Mouse (Mus musculus): Measurements from ENCODE around the gene Col27a1. TPM values are rescaled to one million over a fixed set of nuclear protein-coding genes. Genes with fewer than 3 reads are reported as not detected.
A peak's percentile ranks its signal among the peaks of the same experiment; 100 is the strongest.

The Col27a1 gene
- total RNA-seq (2021): 1 to 10 TPM; 3.1 to 3.9 TPM
- long read RNA-seq: 0 reads

- no peak for DNase-seq (ENCODE audit: low spot score in 2 of 2)
These were observed at the start of gene Col27a1 for GRCm38 (mm10) chr4:63213907-63214621. Gene Col27a1 (plus strand): TSS chr4:63214004.

GRCm38 (mm10) chr4:63165636-63166035 is 48.2 kb upstream of the Col27a1 start:
- no peak for DNase-seq (ENCODE audit: low spot score in 2 of 2)

- no peak for DNase-seq (ENCODE audit: low spot score in 2 of 2)
These were observed 47.5 kb upstream of the Col27a1 start for GRCm38 (mm10) chr4:63166323-63166722.

GRCm38 (mm10) chr4:63170061-63170460 is 43.7 kb upstream of the Col27a1 start:
- DNase-seq (ENCODE audit: low spot score in 2 of 2): no peak

- DNase-seq (ENCODE audit: low spot score in 2 of 2): no peak
These were observed 42.7 kb upstream of the Col27a1 start for GRCm38 (mm10) chr4:63171122-63171521.

GRCm38 (mm10) chr4:63171969-63172685 is 41.7 kb upstream of the Col27a1 start, which contains the start of gene Kif12:
Gene Kif12 (minus strand): TSS chr4:63172131.
- no peak for DNase-seq (ENCODE audit: low spot score in 2 of 2)

- peak; percentile 69 to 81 for DNase-seq (ENCODE audit: low spot score in 2 of 2)
These were observed 32.2 kb upstream of the Col27a1 start for GRCm38 (mm10) chr4:63181556-63181955.

- DNase-seq (ENCODE audit: low spot score in 2 of 2): peak; percentile 17 to 24
These were observed 27.4 kb upstream of the Col27a1 start for GRCm38 (mm10) chr4:63186281-63186870.

- DNase-seq (ENCODE audit: low spot score in 2 of 2): no peak
These were observed 22.2 kb upstream of the Col27a1 start for GRCm38 (mm10) chr4:63191641-63192040.

DNA sequence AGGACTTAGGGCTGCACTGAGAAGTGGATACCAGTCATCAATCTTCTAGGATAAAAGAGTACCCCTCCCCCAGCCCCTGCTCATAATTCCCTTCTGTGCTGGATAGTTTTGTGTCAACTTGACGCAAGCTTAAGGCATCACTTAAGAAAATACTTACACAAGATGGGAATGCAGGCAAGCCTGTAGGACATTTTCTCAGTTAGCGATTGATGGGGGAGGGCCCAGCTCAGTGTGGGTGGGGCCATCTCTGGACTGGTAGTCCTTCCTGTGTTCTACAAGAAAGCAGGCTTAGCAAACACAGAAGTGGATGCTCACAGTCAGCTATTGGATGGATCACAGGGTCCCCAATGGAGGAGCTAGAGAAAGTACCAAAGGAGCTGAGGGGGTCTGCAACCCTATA is 19.4 kb upstream of the Col27a1 start:
- DNase-seq (ENCODE audit: low spot score in 2 of 2): no peak

DNA sequence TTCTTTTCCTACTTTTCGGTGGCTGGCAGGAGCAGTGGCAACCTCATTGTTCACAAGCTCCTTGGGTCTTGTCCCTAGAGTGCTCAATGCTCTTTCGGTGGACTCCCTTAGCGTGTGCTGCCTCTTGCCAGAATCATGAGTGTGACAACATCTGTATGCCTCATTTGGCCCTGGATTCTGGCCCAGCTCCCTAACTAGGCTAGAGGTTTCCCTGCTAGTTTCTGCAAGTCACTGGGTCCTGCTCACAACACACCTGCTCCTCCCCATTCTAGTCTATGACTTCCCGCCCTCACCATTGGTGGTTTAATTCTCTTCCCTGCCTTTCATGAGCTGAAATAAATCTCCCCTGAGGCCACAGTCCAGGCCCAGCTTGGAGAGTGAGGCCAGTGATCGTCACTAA is 14.4 kb upstream of the Col27a1 start:
- DNase-seq (ENCODE audit: low spot score in 2 of 2): no peak

- no peak for DNase-seq (ENCODE audit: low spot score in 2 of 2)
These were observed 9.9 kb upstream of the Col27a1 start for GRCm38 (mm10) chr4:63203874-63204273.

GRCm38 (mm10) chr4:63205583-63205982 is 8.2 kb upstream of the Col27a1 start:
- DNase-seq (ENCODE audit: low spot score in 2 of 2): peak; percentile 33 to 49

- DNase-seq (ENCODE audit: low spot score in 2 of 2): peak; percentile 81 to 89
These were observed 1.6 kb downstream of the Col27a1 start for GRCm38 (mm10) chr4:63215185-63215992.

DNA sequence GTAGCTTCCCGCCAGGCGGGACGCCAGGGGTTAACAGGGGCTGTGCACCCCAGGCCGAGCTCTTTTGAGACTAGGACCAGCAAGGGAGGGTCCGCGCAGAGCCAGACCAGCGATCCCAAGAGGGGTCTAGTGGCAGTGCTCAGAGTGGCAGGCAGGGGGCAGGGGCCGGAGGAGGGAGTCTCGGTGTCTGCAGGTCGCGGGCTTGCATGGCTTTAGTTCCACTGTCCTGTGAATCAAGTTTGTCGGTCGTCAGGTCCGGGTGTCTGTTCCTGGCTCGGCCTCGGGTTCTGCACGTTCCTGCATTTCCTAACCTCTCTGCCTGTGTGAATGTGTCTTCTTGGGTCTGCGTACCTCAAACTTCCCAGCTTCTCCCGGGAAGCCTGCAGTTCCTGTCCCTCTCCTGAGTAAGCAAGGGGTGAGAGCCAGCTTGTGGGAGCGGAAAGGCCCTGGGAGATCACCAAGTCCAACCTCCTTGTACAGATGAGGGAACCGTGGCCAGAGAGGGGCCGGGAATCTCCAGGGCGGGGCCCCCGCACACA is 2.3 kb downstream of the Col27a1 start:
- DNase-seq (ENCODE audit: low spot score in 2 of 2): peak; percentile 58 to 68

DNA sequence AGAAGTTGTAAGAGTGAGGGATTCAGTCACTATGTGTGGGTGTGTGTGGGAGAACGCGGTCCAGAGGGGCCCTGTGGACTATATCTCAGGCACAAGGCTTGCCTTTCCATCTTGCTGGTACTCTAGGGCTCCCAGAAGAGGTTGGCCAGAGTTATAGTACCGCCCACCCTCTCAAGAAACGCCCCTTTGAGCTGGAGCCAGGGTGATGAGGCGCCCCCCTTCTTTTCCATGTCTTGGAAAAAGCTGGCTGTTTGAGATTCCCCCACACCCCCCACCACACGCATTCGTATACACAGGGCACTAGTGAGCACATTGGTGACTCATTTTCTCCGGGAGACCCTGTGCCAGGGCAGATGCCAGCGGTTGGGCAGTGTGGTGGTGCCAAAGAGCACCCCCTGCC is 2.8 kb downstream of the Col27a1 start:
- DNase-seq (ENCODE audit: low spot score in 2 of 2): no peak

- no peak for DNase-seq (ENCODE audit: low spot score in 2 of 2)
These were observed 3.7 kb downstream of the Col27a1 start for GRCm38 (mm10) chr4:63217513-63217912.

DNA sequence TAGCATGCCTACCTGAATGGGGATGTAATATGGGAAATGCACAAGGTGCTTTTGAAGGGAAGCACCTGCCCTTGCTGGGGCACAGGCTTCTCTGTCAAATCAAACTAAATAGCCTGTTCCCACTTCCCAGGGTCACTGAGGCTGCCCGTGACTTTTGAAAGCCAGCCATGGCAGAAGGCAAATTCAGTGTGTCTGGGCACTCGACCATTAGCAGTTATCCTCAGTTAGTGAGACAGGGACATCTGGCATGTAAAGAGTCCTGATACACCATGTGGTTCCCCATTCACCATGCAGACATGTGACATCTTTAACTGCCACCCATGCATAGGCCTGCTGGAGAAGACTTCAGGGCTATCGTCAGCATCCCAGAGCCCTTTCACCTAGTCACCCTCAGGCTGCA is 5.3 kb downstream of the Col27a1 start:
- no peak for DNase-seq (ENCODE audit: low spot score in 2 of 2)

GRCm38 (mm10) chr4:63219635-63220034 is 5.8 kb downstream of the Col27a1 start:
- DNase-seq (ENCODE audit: low spot score in 2 of 2): no peak

DNA sequence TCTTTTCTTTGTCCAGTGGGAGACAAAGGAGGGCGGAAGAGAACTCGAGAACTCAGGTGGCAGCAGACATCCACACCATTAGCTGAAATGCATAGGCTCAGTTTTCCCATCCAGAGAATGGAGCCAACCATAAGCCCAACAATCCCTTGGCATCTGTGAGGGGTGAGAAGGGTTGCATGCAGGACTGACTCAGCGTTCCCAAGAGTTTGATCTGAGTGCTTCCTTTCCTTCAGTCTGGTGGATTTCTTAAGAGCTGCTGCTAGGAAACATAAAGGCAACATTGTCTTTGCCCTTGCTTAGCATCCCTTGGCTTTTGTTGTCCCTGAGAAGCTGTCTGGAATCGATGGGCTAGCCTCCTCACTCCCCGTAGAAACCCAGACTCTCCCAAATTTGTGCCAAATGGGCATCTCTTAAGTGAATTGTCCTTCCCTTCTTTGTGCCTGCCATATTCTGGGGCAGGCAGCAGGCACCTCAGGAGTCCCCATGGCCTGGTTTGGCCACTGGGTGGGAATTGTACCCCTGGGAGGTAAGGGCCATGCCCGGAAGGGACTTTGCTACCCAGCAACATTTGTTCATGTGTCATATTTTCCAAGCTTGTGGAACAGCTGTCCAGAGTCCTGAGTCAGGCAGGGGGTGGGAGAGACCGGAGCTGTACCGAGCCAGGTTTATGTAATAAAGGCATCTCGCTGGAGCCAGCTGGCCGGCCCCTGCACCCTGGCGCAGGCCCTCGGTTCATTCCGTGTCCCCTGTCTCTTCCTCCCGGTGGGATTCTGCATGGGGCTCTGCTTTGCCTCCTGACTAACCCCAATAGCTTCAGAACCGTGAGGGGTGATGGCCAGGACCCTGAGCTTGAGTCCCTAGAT is 7.5 kb downstream of the Col27a1 start:
- DNase-seq (ENCODE audit: low spot score in 2 of 2): no peak

Measured in layer of hippocampus, postnatal 10 days (tissue).